In genomic region chr15:44913434-44913833, GRCm38 (mm10) we compare ENCODE assay signal across 25 mouse cellular contexts.
DNase-seq lines count a peak whose midpoint lies in the region; ATAC-seq and TF ChIP-seq lines count a peak whose summit lies in the region.
"Had no signal": no experiment of that assay in that cellular context is flagged by ENCODE, and none has a peak within 500 bp of the region (broad histone marks: within the 10 kb centered on the region; RNA-seq: fewer than 3 reads in every experiment).

No protein-coding gene starts in this region.

- no peak overlapping the region for H3K4me2 ChIP-seq in forebrain, embryonic 15.5 days (replicated peaks)
- no peak overlapping the region for H3K4me2 ChIP-seq in forebrain, embryonic 11.5 days (ENCODE audit: low read depth, low read length, severe bottlenecking)
- H3K4me2 ChIP-seq in forebrain, postnatal 0 days (ENCODE audit: low read depth), result no peak overlapping the region
- H3K4me2 ChIP-seq: embryonic facial prominence, embryonic 12.5 days; embryonic facial prominence, embryonic 15.5 days; heart, embryonic 13.5 days; hindbrain, embryonic 14.5 days had no signal

- H3K27ac ChIP-seq in forebrain, embryonic 15.5 days (replicated peaks), result peak overlapping the region; percentile 69
- no peak overlapping the region for H3K27ac ChIP-seq in forebrain, embryonic 11.5 days (ENCODE audit: low read depth, low read length)
- no peak overlapping the region for H3K27ac ChIP-seq in forebrain, postnatal 0 days (ENCODE audit: low read depth, low read length)
- H3K27ac ChIP-seq: embryonic facial prominence, embryonic 12.5 days; embryonic facial prominence, embryonic 15.5 days; heart, adult 2 months; heart, embryonic 10.5 days; heart, embryonic 13.5 days; hindbrain, embryonic 14.5 days; hindbrain, postnatal 0 days had no signal

- no peak for TF ChIP-seq CTCF in brain, embryonic 14.5 days (IDR thresholded peaks at IDR 0.05; ENCODE audit: borderline replicate concordance, extremely low read depth, insufficient read depth, insufficient read length)
- no peak for TF ChIP-seq CTCF in forebrain, postnatal 0 days (IDR thresholded peaks at IDR 0.05; ENCODE audit: low read depth)

- peak; percentile 72; the same call in 1 of the 2 replicates for ATAC-seq in forebrain, embryonic 15.5 days (replicated peaks)
- no peak for ATAC-seq in forebrain, embryonic 11.5 days (replicated peaks; ENCODE audit: low FRiP score)
- ATAC-seq in forebrain, postnatal 0 days, result peak; percentile 32; the same call in 1 of the 2 replicates
- ATAC-seq: CD4-positive, CD25-positive, alpha-beta regulatory T cell, adult 4 months; hindbrain, postnatal 0 days; inflammation-experienced regulatory T-cells, adult 6 months; intestine, embryonic 16.5 days had no signal

- no peaks in the 10 kb centered on the region for H3K27me3 ChIP-seq in forebrain, embryonic 15.5 days
- no peaks in the 10 kb centered on the region for H3K27me3 ChIP-seq in forebrain, embryonic 11.5 days (ENCODE audit: control insufficient read depth, insufficient read depth, low read length)
- H3K27me3 ChIP-seq in forebrain, postnatal 0 days (ENCODE audit: insufficient read depth, low read length), result no peaks in the 10 kb centered on the region
- H3K27me3 ChIP-seq: embryonic facial prominence, embryonic 12.5 days; embryonic facial prominence, embryonic 15.5 days; heart, embryonic 13.5 days had no signal

- no peak overlapping the region for H3K9ac ChIP-seq in forebrain, embryonic 15.5 days (replicated peaks)
- no peak overlapping the region for H3K9ac ChIP-seq in forebrain, embryonic 11.5 days (ENCODE audit: low read length)
- no peak overlapping the region for H3K9ac ChIP-seq in forebrain, postnatal 0 days
- H3K9ac ChIP-seq: embryonic facial prominence, embryonic 12.5 days; embryonic facial prominence, embryonic 15.5 days; heart, embryonic 13.5 days; hindbrain, embryonic 14.5 days had no signal

- H3K36me3 ChIP-seq in forebrain, embryonic 15.5 days, result no peaks in the 10 kb centered on the region
- no peaks in the 10 kb centered on the region for H3K36me3 ChIP-seq in forebrain, embryonic 11.5 days (ENCODE audit: control insufficient read depth, insufficient read depth, low read length)
- no peaks in the 10 kb centered on the region for H3K36me3 ChIP-seq in forebrain, postnatal 0 days (ENCODE audit: insufficient read depth)
- H3K36me3 ChIP-seq: embryonic facial prominence, embryonic 12.5 days; embryonic facial prominence, embryonic 15.5 days; heart, embryonic 10.5 days; heart, embryonic 13.5 days had no signal

- H3K4me3 ChIP-seq in forebrain, embryonic 15.5 days, result no peak overlapping the region
- H3K4me3 ChIP-seq in forebrain, embryonic 11.5 days (ENCODE audit: low read depth, low read length), result no peak overlapping the region
- no peak overlapping the region for H3K4me3 ChIP-seq in forebrain, postnatal 0 days (ENCODE audit: low read depth, low read length)
- H3K4me3 ChIP-seq: embryonic facial prominence, embryonic 12.5 days; embryonic facial prominence, embryonic 15.5 days; heart, adult 2 months; heart, embryonic 10.5 days; heart, embryonic 13.5 days had no signal

- 73% methylated on average over 7 of the region's 7 CpGs for whole genome bisulfite sequencing in forebrain, embryonic 15.5 days
- WGBS in forebrain, embryonic 11.5 days, result 86% methylated on average over 7 of the region's 7 CpGs
- 64% methylated on average over 7 of the region's 7 CpGs for WGBS in forebrain, postnatal 0 days

- no peak for TF ChIP-seq POLR2A in brain, embryonic 14.5 days (IDR thresholded peaks at IDR 0.05; ENCODE audit: borderline replicate concordance, extremely low read depth, insufficient read depth, insufficient read length, poor library complexity, severe bottlenecking)

- no peaks in the 10 kb centered on the region for H3K9me3 ChIP-seq in forebrain, embryonic 15.5 days
- H3K9me3 ChIP-seq in forebrain, embryonic 11.5 days (ENCODE audit: control insufficient read depth, low read length), result no peaks in the 10 kb centered on the region
- no peaks in the 10 kb centered on the region for H3K9me3 ChIP-seq in forebrain, postnatal 0 days (ENCODE audit: low read length)
- H3K9me3 ChIP-seq: embryonic facial prominence, embryonic 12.5 days; embryonic facial prominence, embryonic 15.5 days; heart, embryonic 10.5 days; heart, embryonic 13.5 days had no signal

- no peaks in the 10 kb centered on the region for H3K4me1 ChIP-seq in forebrain, embryonic 15.5 days
- H3K4me1 ChIP-seq in forebrain, embryonic 11.5 days (replicated peaks; ENCODE audit: control insufficient read depth, insufficient read depth, low read length), result no peaks in the 10 kb centered on the region
- H3K4me1 ChIP-seq in forebrain, postnatal 0 days (ENCODE audit: insufficient read depth), result no peaks in the 10 kb centered on the region
- H3K4me1 ChIP-seq: embryonic facial prominence, embryonic 12.5 days; embryonic facial prominence, embryonic 15.5 days; heart, embryonic 10.5 days; heart, embryonic 13.5 days had no signal

- no peak for DNase-seq in forebrain, embryonic 11.5 days (ENCODE audit: low spot score)
- peak; percentile 31 for DNase-seq in brain, adult 2 months (ENCODE audit: low read depth, low spot score)
- peak; percentile 47 for DNase-seq in brain, embryonic 14.5 days (ENCODE audit: low read depth)
- DNase-seq in forebrain, postnatal 0 days, result peak; percentile 28
- no peak for DNase-seq in natural killer cell, adult 2 months (ENCODE audit: low spot score in 2 of 2)
- DNase-seq: adrenal gland, adult 2 months; adrenal gland, postnatal 14 days; cerebellum, adult 18-20 months; cerebellum, adult 9-10 months; cerebellum, postnatal 14 days; gastrocnemius, postnatal 25 days; heart, adult 2 months; heart, postnatal 14 days; heart, postnatal 4 days; kidney, adult 18-20 months had no signal

Comparison
In these comparisons a context has a peak if more than half of its experiments do, and no peak if none do; other contexts are left out.
1. DNase-seq: peak in brain, adult 2 months (single experiment), brain, embryonic 14.5 days (single experiment) and forebrain, postnatal 0 days (single experiment); none in forebrain, embryonic 11.5 days (single experiment) and natural killer cell, adult 2 months (0 of 2).